Mouse (Mus musculus) neural tube, embryonic 11.5 days (tissue): ENCODE measurements at regions not wholly inside any gene's neighbourhood (a gene's known extent, or its start where the extent isn't known, plus 50 kb on each side); places are given as distances from the start of the nearest gene placed in this dataset.

ENCODE experiments used
- ATAC-seq: fragments of 200-750 bp; cut with Nextera tagmentation; 2 replicates; pipeline ENCODE4 v1.8.0; 2017; ENCODE audit warnings: moderate number of reproducible peaks, mild to moderate bottlenecking, moderate TSS enrichment, moderate library complexity; ENCODE audit not compliant: insufficient read depth, low FRiP score, low TSS enrichment
- DNase-seq: peaks from one replicate; pipeline ENCODE4 v3.0.0-alpha.2; 2015; ENCODE audit warnings: low spot score
- H3K27ac ChIP-seq: fragments of 300-500 bp; sonication (generic); 2 replicates; pipeline ENCODE4 v1.5.1; 2014; ENCODE audit warnings: low read depth, mild to moderate bottlenecking, low read length
- H3K27me3 ChIP-seq: fragments of 300-500 bp; sonication (generic); 2 replicates; pipeline ENCODE4 v1.6.1; 2014; ENCODE audit warnings: mild to moderate bottlenecking, low read length, mixed read lengths; ENCODE audit not compliant: control insufficient read depth, insufficient read depth
- H3K36me3 ChIP-seq: fragments of 300-500 bp; sonication (generic); 2 replicates; pipeline ENCODE4 v1.6.1; 2014; ENCODE audit warnings: mild to moderate bottlenecking, low read length, moderate library complexity, mixed read lengths; ENCODE audit not compliant: control insufficient read depth, insufficient read depth
- H3K4me1 ChIP-seq: fragments of 300-500 bp; sonication (generic); 2 replicates; pipeline ENCODE4 v1.6.1; 2014; ENCODE audit warnings: low read length, mixed read lengths; ENCODE audit not compliant: control insufficient read depth, insufficient read depth
- H3K4me2 ChIP-seq: fragments of 300-500 bp; sonication (generic); 2 replicates; pipeline ENCODE4 v1.6.1; 2014; ENCODE audit warnings: low read depth, mild to moderate bottlenecking, moderate library complexity
- H3K4me3 ChIP-seq: fragments of 300-500 bp; sonication (generic); 2 replicates; pipeline ENCODE4 v1.5.1; 2014; ENCODE audit warnings: low read depth, low read length
- H3K9ac ChIP-seq: fragments of 300-500 bp; sonication (generic); 2 replicates; pipeline ENCODE4 v1.6.1; 2014; ENCODE audit warnings: mild to moderate bottlenecking, low read length
- H3K9me3 ChIP-seq: fragments of 300-500 bp; sonication (generic); 2 replicates; pipeline ENCODE4 v1.6.1; 2016; ENCODE audit warnings: low read length; ENCODE audit not compliant: control insufficient read depth
- WGBS: fragments of 180-500 bp; shearing (Covaris S2); extraction: QIAGEN DNeasy Blood & Tissue Kit; methylation state at CpG from one replicate; pipeline ENCODE4 v1.1.7; 2014; 5-methylcytosine and 5-hydroxymethylcytosine counted together

GRCm38 (mm10) chr17:50373496-50374141, 80.2 kb upstream of the Dazl start:
- DNase-seq (no peak), ATAC-seq (no peak)
- H3K4me1 ChIP-seq = no peaks in the 10 kb centered on the region
- H3K27me3 ChIP-seq = no peaks in the 10 kb centered on the region
- H3K27ac ChIP-seq = no peak overlapping the region
- H3K36me3 ChIP-seq = no peaks in the 10 kb centered on the region
- H3K4me2 ChIP-seq = no peak overlapping the region
- 80% methylated on average over 5 of the region's 5 CpGs for WGBS
- H3K9me3 ChIP-seq = no peaks in the 10 kb centered on the region
- H3K9ac ChIP-seq = no peak overlapping the region
- no peak overlapping the region for H3K4me3 ChIP-seq

DNA sequence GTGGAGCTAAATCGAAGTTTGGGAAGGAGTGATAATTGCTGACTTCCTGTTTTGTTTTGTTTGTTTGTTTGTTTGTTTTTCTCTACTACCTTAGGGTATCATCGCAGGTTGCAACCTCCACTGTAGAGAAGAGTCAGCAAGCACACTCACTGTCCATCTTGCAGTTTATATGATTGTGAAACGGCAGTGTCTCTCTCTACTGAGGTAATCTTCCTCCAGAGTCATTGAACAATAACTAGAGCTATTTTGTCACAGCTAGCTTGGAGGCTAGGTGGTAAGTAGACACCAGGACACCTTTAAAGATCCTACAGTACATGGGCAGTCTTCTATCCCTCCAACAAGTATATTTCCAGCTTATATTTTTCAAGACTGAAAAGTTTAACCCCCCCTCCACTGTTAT, 82.0 kb upstream of the Dazl start:
- Histone ChIP-seq H3K36me3 (no peaks in the 10 kb centered on the region), H3K4me1 (no peaks in the 10 kb centered on the region), H3K27ac (no peak overlapping the region), H3K9ac (no peak overlapping the region), H3K27me3 (no peaks in the 10 kb centered on the region), H3K9me3 (no peaks in the 10 kb centered on the region), H3K4me2 (no peak overlapping the region), H3K4me3 (no peak overlapping the region)
- no peak for ATAC-seq
- WGBS = 84% methylated on average over 3 of the region's 3 CpGs
- no peak for DNase-seq

DNA sequence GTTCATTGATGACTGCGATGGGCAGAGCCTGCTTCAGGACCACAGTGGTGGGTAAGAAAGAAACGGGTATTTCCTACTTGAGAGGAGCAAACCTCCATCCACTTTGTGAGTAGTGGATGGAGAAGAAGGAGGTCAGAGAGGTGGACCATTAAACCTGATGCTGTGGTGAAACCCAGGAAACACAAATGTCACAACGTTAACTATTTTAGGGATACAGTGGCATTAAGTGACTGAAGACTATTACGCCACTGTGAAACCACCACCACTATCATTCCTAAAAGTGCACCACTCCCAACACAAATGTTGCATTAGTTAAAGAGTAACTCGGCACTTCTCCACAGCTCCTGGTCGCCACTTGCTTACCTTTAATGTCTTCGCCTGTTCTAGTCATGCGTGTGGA, 83.3 kb upstream of the Dazl start:
- Histone ChIP-seq H3K27ac (no peak overlapping the region), H3K4me2 (no peak overlapping the region), H3K9me3 (no peaks in the 10 kb centered on the region), H3K4me3 (no peak overlapping the region), H3K9ac (no peak overlapping the region), H3K36me3 (no peaks in the 10 kb centered on the region), H3K27me3 (no peaks in the 10 kb centered on the region), H3K4me1 (no peaks in the 10 kb centered on the region)
- ATAC-seq (no peak), DNase-seq (no peak)
- WGBS = 93% methylated on average over 8 of the region's 8 CpGs

GRCm38 (mm10) chr17:50378141-50378727, 84.8 kb upstream of the Dazl start:
- Histone ChIP-seq H3K27ac (no peak overlapping the region), H3K27me3 (no peaks in the 10 kb centered on the region), H3K4me3 (no peak overlapping the region), H3K4me2 (no peak overlapping the region), H3K36me3 (no peaks in the 10 kb centered on the region), H3K9me3 (no peaks in the 10 kb centered on the region), H3K4me1 (no peaks in the 10 kb centered on the region), H3K9ac (no peak overlapping the region)
- DNase-seq = no peak
- no peak for ATAC-seq
- WGBS = 89% methylated on average over 3 of the region's 3 CpGs

DNA sequence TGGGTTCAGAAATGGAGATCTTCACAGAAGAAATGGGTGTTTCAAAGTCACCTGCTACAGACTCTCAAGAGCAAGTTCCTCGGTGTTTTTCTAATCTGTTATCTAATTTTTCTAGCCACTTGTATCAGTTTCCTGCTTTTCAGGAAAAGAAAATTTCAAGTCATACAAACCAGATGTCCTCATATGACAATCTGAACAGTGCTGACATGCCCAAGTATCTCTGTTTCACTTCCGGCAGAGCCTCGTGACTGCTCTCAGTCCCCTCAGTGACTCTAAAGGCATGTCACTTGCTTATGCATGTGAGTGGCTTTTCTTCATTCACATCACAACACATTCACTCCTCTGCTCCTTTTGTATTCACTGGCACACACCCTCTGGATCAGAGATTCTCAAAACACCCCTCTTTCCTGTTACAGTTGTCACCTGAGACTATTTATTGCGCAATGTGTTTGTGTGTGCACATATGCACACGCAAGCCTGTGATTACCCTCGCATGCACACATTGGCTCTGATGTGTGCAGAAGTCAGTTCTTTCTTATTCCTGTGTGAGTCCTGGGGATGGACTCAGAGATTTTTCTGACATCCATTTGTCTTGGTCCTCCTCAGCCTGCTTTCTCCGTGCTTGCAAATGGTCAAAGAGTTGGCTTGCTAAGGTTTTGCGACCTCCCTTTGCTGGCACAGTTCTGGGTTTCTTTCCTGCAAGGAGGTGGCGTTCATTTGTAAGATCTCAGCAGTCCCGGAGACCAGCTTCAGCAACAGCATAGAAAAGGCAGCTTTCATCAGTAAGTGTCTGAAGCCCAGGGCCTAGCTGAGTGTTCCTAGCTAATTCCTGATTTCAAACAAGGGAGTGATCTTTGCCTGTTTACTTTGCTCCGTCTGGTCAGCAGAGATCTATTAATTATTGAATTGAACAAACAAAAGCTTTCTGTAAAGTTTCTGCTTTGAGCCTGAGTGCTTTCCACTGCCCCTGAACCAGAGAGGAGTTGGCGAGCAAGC, 95.6 kb upstream of the Dazl start:
- no peaks in the 10 kb centered on the region for H3K36me3 ChIP-seq
- ATAC-seq (no peak), DNase-seq (no peak)
- H3K27ac ChIP-seq = no peak overlapping the region
- no peak overlapping the region for H3K4me3 ChIP-seq
- 83% methylated on average over 12 of the region's 12 CpGs for WGBS
- no peaks in the 10 kb centered on the region for H3K4me1 ChIP-seq
- no peaks in the 10 kb centered on the region for H3K27me3 ChIP-seq
- H3K9me3 ChIP-seq = no peaks in the 10 kb centered on the region
- H3K4me2 ChIP-seq = no peak overlapping the region
- H3K9ac ChIP-seq = no peak overlapping the region

GRCm38 (mm10) chr17:50390151-50390550, 96.7 kb upstream of the Dazl start:
- ATAC-seq (no peak), DNase-seq (no peak)
- 79% methylated on average over 1 of the region's 1 CpGs for WGBS
- H3K9ac ChIP-seq = no peak overlapping the region
- no peaks in the 10 kb centered on the region for H3K27me3 ChIP-seq
- no peaks in the 10 kb centered on the region for H3K9me3 ChIP-seq
- no peak overlapping the region for H3K4me2 ChIP-seq
- H3K36me3 ChIP-seq = no peaks in the 10 kb centered on the region
- H3K4me1 ChIP-seq = no peaks in the 10 kb centered on the region
- H3K4me3 ChIP-seq = no peak overlapping the region
- H3K27ac ChIP-seq = no peak overlapping the region

DNA sequence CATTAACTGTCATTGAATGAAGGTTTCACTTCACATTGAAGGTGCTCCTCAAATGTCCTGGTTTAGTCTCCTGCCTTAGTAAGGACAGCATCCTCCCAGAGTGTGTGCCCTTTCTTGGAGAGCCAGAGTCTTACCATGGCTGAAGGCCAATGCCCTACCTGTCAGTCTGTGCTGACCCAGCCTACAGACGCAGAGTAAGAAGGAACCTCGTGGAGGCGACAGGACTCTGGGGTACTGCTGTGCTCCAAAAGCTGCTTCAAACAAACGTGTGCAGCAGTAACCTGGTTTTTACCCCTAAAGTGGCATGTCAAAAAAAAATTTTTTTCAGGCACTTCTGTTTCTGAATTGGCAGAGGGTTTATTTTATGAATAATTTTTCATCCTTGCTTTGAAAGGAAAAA, 97.8 kb upstream of the Dazl start:
- DNase-seq (no peak), ATAC-seq (no peak)

DNA sequence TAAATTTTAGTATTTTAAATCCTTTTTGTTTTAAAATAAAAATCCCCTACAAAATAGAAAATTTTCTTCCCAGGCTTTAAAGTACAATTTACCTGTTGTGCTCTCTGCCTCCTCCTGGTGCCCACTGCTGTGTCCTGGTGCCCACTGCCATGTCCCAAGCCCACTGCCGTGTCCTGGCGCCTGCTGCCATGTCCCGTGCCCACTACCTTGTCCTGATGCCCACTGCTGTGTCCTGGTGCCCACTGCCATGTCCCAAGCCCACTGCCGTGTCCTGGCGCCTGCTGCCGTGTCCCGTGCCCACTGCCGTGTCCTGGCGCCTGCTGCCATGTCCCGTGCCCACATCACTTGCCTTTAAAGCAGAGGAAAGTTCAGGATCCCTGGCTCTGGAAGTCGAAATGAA, 98.6 kb upstream of the Dazl start:
- H3K36me3 ChIP-seq = no peaks in the 10 kb centered on the region
- no peaks in the 10 kb centered on the region for H3K4me1 ChIP-seq
- no peak overlapping the region for H3K4me2 ChIP-seq
- H3K4me3 ChIP-seq = no peak overlapping the region
- 94% methylated on average over 11 of the region's 11 CpGs for WGBS
- H3K9me3 ChIP-seq = no peaks in the 10 kb centered on the region
- no peak overlapping the region for H3K27ac ChIP-seq
- H3K9ac ChIP-seq = no peak overlapping the region
- DNase-seq (no peak), ATAC-seq (no peak)
- H3K27me3 ChIP-seq = no peaks in the 10 kb centered on the region

More for the DNA sequence above, 97.8 kb upstream of the Dazl start:
- H3K9me3 ChIP-seq = no peaks in the 10 kb centered on the region
- H3K27me3 ChIP-seq = no peaks in the 10 kb centered on the region
- no peak overlapping the region for H3K27ac ChIP-seq
- H3K4me3 ChIP-seq = no peak overlapping the region
- H3K36me3 ChIP-seq = no peaks in the 10 kb centered on the region
- no peaks in the 10 kb centered on the region for H3K4me1 ChIP-seq
- WGBS = 88% methylated on average over 4 of the region's 4 CpGs
- no peak overlapping the region for H3K4me2 ChIP-seq
- H3K9ac ChIP-seq = no peak overlapping the region
